Mouse (Mus musculus) embryonic fibroblast, embryonic 13.5 days (primary cell): ENCODE data around the gene Slc12a6.

Source experiments
- CTCF ChIP-seq: IDR thresholded peaks from 2 replicates; pipeline ENCODE4 v1.5.1; 2011; ENCODE audit warnings: mild to moderate bottlenecking, control low read depth, low read length, moderate library complexity, borderline replicate concordance; ENCODE audit not compliant: insufficient read depth
- POLR2A ChIP-seq: IDR thresholded peaks from 2 replicates; pipeline ENCODE4 v1.6.1; 2011; ENCODE audit warnings: low read depth, mild to moderate bottlenecking, control low read depth, low read length, moderate library complexity

GRCm38 (mm10) chr2:112262779-112263295 is 2.8 kb upstream of the Slc12a6 start:
- TF ChIP-seq CTCF (no peak), POLR2A (no peak)
